Mouse (Mus musculus): ENCODE data around the gene D630003M21Rik. TPM values are rescaled to one million over a fixed set of nuclear protein-coding genes. Genes with fewer than 3 reads are reported as not detected.

The D630003M21Rik gene
- total RNA-seq, 2 experiments from 2014 or later = 1.8 to 2.0 TPM

GRCm38 (mm10) chr2:158141271-158141670 lies 87.8 kb downstream of the D630003M21Rik start:
- DNase-seq = no peak

DNA sequence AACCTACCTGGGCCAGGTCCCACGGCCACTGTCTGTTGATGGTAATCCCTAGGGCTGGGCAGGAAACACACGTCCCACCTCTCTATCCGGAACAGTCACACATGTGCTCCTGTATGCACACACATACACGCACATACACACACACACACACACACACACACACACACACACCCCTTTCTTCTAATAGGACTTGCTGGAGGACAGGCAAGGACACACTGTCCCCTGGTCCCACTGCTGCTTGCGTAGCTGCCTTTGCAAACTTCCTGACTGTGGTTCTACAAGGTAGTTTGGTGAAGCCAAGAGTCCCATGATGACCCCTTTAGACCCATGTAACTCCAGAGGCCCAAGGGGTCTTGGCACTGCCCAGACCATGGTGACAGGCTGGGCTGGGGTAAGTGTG lies 88.4 kb downstream of the D630003M21Rik start:
- no peak for DNase-seq

DNA sequence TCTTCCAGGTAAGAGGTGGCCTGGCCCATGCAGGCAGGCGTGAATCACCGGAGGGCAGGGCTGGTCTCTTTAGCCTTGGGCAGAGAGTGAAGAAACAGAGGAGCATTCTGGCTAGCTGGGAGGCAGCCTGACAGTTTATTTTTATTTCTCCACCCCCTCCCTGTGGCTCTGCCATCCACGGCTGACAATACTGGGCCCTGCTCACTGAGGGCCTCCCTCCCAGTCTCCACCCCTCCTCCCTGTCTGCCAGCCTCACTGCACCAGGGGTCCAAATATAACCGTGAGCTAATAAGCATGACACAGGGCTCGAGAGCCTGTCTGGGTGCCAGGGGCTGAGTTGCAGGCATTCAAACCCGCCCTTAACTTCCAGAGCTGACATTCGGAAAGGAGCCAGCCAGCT lies 89.4 kb downstream of the D630003M21Rik start:
- peak; percentile 90 for DNase-seq

DNA sequence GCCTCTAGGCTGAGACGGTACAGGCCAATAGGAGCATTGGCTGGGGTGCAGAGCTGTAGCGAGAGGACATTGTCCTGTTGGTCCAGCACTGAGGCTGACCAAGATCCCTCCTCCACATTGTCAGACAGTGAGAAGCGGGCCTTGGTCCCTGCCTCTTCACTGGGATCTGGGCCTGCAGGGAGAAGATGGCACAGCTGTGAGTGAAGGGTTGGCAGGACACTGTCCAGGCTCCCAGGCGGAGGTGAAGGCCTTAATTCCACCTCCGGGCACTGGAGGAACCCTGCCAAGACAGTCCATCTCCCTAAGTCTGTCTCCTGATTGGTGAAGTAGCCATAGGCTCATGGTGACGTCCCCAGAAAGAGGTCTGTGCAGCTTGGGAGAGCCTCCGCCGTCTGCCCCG lies 90.2 kb downstream of the D630003M21Rik start:
- DNase-seq = no peak

DNA sequence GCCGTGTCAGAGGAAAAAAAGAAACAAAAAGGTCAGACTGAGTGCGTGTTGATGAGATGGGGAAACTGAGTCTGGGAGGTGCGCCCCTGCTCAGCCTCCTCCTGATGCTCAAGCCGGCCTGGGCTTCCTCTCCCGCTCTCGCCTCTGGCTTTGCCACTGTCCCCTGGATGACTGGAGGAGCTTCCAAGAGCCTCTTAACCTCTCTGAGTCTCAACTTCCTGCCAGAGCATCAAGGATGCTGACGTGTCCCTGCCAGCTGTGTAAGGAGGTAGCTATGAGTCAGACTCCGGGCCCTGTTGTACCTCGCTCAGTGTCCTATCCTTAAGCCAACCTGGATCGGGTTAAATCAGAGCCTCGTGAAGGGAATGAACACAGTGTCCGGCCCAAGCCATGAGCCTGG lies 91.3 kb downstream of the D630003M21Rik start:
- DNase-seq = no peak

DNA sequence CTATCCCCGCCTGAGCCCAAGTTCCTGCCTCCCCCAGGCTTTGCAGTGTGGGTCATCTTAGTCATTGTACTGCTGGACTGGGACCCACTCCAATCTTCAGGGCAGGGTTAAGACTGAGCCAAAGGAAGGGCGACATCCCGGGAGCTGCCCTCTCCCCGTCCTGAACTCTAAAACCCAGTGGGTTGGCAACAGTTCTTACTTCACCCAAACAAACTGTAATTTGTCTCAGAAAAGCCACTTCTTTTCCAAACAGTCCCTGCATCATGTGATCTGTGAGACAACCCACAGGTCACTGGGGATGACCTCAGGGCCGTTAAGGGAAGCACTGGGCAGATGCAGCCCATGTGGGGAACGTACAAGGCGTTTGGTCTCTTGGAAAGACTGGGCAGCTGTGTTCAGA lies 92.8 kb downstream of the D630003M21Rik start:
- DNase-seq = no peak

GRCm38 (mm10) chr2:158133050-158133449 lies 96.0 kb downstream of the D630003M21Rik start:
- DNase-seq = no peak

Small RNAs within 50 kb of the gene (microRNA-seq; reads per million reads assigned to microRNA genes)
- 0 to 0.26 reads per million in 2 experiments for gene Mir7685 (ENCODE audit: borderline replicate concordance in 2 of 2)

Other genes with a start within 250 kb of the D630003M21Rik start
- 10 to 100 TPM; 15.1 to 17.9 TPM for gene Tti1, start 200.8 kb downstream of the D630003M21Rik start, total RNA-seq (2021)
- 10 to 100 TPM; 23.7 to 31.7 TPM for gene Rprd1b, start 200.7 kb downstream of the D630003M21Rik start, total RNA-seq (2021)
- 10 to 100 TPM; 47.9 to 52.3 TPM for gene Tgm2, start 82.8 kb downstream of the D630003M21Rik start, total RNA-seq (2021)
- gene Bpi, start 28.9 kb upstream of the D630003M21Rik start, total RNA-seq (2021) = not detected
- gene Lbp, start 77.3 kb upstream of the D630003M21Rik start, total RNA-seq (2021) = 10 to 100 TPM in 1 of 2 experiments, 1 to 10 TPM in 1; 4.7 to 11.1 TPM
- under 1 TPM in 1 of 2 experiments, not detected in 1; 0.11 TPM for gene Snhg11, start 146.4 kb upstream of the D630003M21Rik start, total RNA-seq (2021)
- 10 to 100 TPM; 21.6 to 25.2 TPM for gene Ralgapb, start 180.6 kb upstream of the D630003M21Rik start, total RNA-seq (2021)

Measured in gastrocnemius, postnatal 25 days (tissue).